Mouse (Mus musculus) gastrocnemius, adult 18-20 months (tissue): ENCODE results near the gene Gm29094. TPM values are rescaled to one million over a fixed set of nuclear protein-coding genes. Genes with fewer than 3 reads are reported as not detected.
"Not testable (repeated sequence)": the region's sequence is repeated elsewhere in the genome, so short reads cannot be mapped to it uniquely, and the experiment has no call there.

Experiments used
- DNase-seq: peaks from one replicate; pipeline ENCODE4 v3.0.0; 2021; ENCODE audit warnings: low spot score
- total RNA-seq, 2 experiments: library from RNA; stranded (reverse); gene quantifications; 2 replicates each; pipeline ENCODE4 v1.2.3; 2021

The Gm29094 gene
- total RNA-seq, 2 experiments from 2014 or later, result not detected

DNA sequence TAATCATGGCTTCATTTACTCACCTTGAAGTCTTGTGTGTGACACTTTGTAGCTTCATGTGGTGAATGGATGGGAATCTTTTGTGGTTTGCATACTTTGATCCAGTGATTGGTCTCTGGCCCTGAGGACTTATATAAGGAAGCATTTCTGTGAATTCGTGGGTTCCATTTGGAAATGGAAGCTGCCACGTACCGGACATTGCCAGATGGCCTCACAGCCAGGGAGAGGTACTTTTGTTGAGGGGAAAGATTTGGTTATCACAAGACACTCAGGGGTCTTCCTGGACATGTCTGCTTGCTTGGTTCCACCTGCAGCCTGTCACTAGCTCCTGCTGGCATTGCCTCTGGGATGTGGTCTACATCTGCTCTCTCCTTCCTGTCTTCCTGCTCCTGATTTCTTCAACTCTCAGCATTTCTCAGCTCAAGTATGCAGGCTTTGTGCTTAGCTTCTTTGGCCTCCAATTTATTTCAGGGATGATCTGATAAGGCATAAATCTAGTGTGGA is 41.4 kb downstream of the Gm29094 start:
- DNase-seq, result not testable (repeated sequence)

- DNase-seq, result no peak
These were observed 54.2 kb downstream of the Gm29094 start for GRCm38 (mm10) chr9:89253400-89253799.

GRCm38 (mm10) chr9:89256556-89257335 is 57.6 kb downstream of the Gm29094 start:
- no peak for DNase-seq

DNA sequence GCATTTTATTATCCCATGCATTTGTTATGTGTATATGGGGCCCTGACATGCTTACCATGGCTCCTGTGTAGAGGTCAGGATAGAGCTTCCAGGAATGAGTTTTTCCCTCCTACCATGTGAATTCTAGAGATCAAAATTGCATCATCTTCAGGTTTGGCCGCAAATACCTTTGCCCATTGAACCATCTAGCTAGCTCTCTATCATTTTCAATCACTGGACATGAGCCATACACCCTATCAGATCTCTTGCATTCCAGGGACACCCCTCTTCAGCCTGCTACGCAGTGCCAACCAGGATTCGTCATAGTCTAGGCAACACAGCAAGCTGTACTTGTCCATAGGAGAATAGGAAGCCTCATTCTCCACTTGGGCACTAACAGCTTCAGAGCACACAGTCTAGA is 64.8 kb downstream of the Gm29094 start:
- no peak for DNase-seq

DNA sequence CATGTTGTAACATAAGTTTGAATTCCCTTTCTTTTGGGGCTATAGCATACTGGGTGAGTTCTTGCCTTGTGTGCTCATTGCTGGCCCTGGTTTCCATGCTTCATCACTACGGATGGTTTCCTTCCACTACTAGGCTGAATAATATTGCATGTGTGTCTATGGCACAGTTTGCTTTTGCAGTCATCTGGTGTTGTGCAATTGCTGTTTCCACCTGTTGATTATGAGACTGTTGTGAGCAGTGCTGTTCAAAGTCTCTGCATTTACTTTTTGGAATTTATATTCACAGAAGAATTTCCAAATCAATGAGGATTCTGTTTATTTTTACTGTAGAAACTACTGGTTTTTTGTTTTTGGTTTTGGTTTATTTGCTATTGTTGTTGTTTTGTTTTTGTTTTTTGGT is 65.4 kb downstream of the Gm29094 start:
- DNase-seq, result no peak

Other genes with a start within 250 kb of the Gm29094 start
- gene Bcl2a1a, start 242.5 kb upstream of the Gm29094 start, total RNA-seq, result not detected
- gene Trim43b, start 106.5 kb upstream of the Gm29094 start, total RNA-seq, result not detected
- not detected for gene Bcl2a1b, start 170 bp upstream of the Gm29094 start, total RNA-seq
- 10 to 100 TPM; 13.1 to 14.9 TPM for gene Mthfs, start 11.3 kb downstream of the Gm29094 start, total RNA-seq